Mouse (Mus musculus): ENCODE measurements around the gene Mcm7. TPM values are rescaled to one million over a fixed set of nuclear protein-coding genes. Genes with fewer than 3 reads are reported as not detected.
A peak's percentile ranks its signal among the peaks of the same experiment; 100 is the strongest.

Mcm7 gene
- polyA plus RNA-seq, 1 experiment from 2014 or later: 96.3 TPM

DNA sequence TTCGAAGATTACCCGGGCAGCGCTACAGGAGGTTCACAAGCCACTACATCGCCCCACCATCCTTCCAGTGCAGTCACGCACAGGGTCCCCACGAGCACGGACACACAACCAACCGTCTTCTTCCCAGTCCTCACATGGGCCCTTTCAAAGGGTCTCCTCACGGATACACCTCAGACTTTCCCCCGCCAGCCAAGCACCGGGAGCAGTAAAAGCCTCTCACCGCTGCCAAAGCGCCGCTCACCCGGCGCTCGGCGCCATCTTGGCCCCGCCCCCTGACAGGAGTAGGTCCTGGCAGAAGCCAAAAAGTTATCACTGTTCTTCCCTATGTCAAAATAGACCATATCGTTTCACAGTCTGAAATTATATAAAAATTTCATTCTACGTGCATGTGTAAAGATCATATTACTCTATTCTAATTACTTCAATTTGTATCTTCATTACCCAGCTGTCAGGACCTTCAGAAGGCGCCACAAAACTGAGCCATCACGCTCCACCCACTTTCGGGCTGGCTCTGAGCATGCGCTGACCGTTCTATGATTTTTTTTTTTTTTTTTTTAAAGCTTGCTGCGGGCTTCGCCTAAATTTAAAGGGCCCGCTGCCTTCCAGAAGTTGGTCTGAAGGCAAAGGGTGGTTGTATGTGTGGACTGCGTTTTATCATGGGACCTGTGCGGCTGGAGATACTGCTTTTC lies 14.9 kb upstream of the Mcm7 start, which contains the start of the genes Taf6 and Cnpy4:
Taf6 (minus strand) TSS at position 502 of the 689 bp plus-strand sequence.
Cnpy4 (plus strand) TSS at position 536 of the 689 bp plus-strand sequence.
- under 1% methylated on average over 31 of the region's 31 CpGs for WGBS
- ATAC-seq (ENCODE audit: low read depth): peak; percentile 83
- Histone ChIP-seq H3K4me3 (peak within 1 kb of the TSS; percentile 81), H3K27ac (replicated peaks) (peak within 1 kb of the TSS; percentile 81), H3K9me3 (no peaks in the 10 kb centered on the region), H3K27me3 (no peaks in the 10 kb centered on the region), H3K36me3 (peaks cover 44% of the 10 kb centered on the region), H3K9ac (peak within 1 kb of the TSS; percentile 88), H3K4me2 (peak within 1 kb of the TSS; percentile 80), H3K4me1 (replicated peaks) (peaks cover 24% of the 10 kb centered on the region)

DNA sequence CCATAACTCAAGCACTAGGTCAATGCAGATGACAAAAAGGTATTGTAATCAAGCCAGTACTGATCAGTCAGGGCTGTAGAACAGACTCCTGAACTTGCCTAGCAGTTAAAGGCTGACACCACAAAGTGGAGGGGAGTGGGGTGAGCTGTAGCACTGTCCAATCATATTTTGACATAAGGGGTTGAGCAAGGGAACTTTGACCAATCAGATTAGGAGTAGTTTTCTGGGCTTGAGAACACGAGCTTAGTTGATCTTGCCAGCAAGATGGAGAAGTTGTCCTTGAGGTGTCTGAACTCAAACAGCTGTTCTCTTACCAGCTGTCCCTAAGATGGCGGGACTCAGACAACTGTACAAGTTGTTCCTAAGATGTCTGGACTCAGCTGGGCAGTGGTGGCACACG lies 995 bp upstream of the Mcm7 start:
- peak overlapping the region; percentile 96 for H3K4me2 ChIP-seq
- H3K4me1 ChIP-seq (replicated peaks): peaks cover 32% of the 10 kb centered on the region
- WGBS: 89% methylated on average over 3 of the region's 3 CpGs
- no peak overlapping the region for H3K27ac ChIP-seq (replicated peaks)
- H3K4me3 ChIP-seq: peak overlapping the region; percentile 81
- H3K27me3 ChIP-seq: no peaks in the 10 kb centered on the region
- H3K9me3 ChIP-seq: no peaks in the 10 kb centered on the region
- ATAC-seq (ENCODE audit: low read depth): no peak
- H3K9ac ChIP-seq: no peak overlapping the region
- H3K36me3 ChIP-seq: peaks cover 57% of the 10 kb centered on the region

DNA sequence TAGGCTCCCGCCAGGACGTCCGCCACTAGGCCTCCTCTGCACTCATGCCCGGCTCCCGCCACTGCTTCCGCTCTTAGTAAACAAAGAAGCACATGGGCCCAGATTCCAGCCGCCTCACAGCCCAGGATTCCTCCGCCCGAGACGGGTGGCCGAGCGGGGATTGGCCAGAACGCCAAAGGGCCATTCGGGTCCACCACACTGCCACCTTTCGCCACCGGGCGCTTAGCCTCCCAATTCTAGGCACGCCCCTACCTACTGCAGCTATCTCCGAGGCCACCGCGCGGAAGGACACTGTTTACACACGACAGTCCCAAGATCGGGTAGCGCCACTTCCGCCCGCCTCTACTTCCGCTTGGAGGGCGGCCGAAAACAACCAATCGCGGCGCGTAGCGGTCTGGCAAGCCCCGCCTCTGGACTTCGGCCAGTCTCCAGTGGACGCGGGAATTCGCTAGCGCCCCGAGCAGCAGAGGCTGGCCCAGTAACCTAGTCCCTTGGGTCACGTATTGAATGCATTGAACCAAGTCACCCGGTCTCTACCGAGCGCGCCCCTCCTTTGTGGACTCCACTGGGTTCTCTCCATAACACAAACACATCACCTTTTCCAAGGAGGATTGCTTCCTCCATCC lies 1.2 kb downstream of the Mcm7 start:
- peaks cover 58% of the 10 kb centered on the region for H3K36me3 ChIP-seq
- under 1% methylated on average over 47 of the region's 47 CpGs for WGBS
- peak; percentile 90 for ATAC-seq (ENCODE audit: low read depth)

DNA sequence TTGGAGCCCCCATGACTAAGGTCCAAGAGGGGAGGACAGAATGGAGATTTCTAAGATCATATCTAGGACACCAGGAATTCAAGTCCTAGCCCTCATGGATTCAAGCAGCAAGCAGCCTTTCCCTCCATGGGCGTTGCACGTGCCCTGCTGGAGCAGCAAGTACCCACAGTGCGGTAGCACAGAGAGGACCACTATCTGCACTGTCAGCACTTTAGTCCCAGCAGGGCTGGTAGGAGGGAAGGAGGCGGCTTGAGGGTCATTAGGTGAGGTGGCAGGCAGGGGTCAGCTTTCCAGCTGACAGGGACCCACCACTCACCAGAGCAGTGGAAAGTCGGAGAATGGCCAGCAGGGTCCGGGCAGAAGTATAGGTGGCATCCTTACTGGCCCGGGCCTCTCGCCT lies 6.6 kb downstream of the Mcm7 start:
- 69% methylated on average over 8 of the region's 8 CpGs for WGBS
- no peak for ATAC-seq (ENCODE audit: low read depth)
- H3K4me1 ChIP-seq (replicated peaks): peaks cover 30% of the 10 kb centered on the region

More for the DNA sequence above, 1.2 kb downstream of the Mcm7 start:
- no peaks in the 10 kb centered on the region for H3K9me3 ChIP-seq
- peaks cover 35% of the 10 kb centered on the region for H3K4me1 ChIP-seq (replicated peaks)
- peak overlapping the region; percentile 81 for H3K4me3 ChIP-seq
- H3K9ac ChIP-seq: peak overlapping the region; percentile 71
- peak overlapping the region; percentile 96 for H3K4me2 ChIP-seq
- H3K27me3 ChIP-seq: no peaks in the 10 kb centered on the region
- H3K27ac ChIP-seq (replicated peaks): peak overlapping the region; percentile 92

DNA sequence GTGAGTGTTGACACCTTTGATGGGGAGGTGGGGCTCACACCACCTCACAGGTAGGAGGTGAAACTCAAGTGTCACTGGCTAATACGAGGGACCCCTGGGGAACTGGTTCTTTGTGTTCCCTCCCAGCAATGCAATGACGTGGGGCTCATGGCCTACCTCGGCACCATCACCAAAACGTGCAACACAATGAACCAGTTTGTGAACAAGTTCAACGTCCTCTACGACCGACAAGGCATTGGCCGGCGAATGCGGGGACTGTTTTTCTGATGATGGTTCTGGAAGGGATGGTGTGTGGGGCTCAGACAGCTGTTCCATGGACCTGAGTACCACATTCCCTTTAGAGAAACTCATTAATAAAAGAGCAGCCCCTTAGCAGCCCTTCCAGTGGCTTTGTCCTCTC lies 8.6 kb downstream of the Mcm7 start:
- Histone ChIP-seq H3K4me2 (no peak overlapping the region), H3K9me3 (no peaks in the 10 kb centered on the region), H3K27me3 (no peaks in the 10 kb centered on the region), H3K4me1 (replicated peaks) (peaks cover 22% of the 10 kb centered on the region), H3K27ac (replicated peaks) (no peak overlapping the region), H3K9ac (no peak overlapping the region), H3K36me3 (peaks cover 64% of the 10 kb centered on the region), H3K4me3 (no peak overlapping the region)
- ATAC-seq (ENCODE audit: low read depth): no peak
- 66% methylated on average over 10 of the region's 10 CpGs for WGBS

More for the DNA sequence above, 6.6 kb downstream of the Mcm7 start:
- Histone ChIP-seq H3K9ac (0 out of 2 replicates have a peak overlapping the region, but pooled peaks have one; percentile 12), H3K36me3 (peaks cover 77% of the 10 kb centered on the region), H3K4me3 (no peak overlapping the region), H3K27me3 (no peaks in the 10 kb centered on the region), H3K9me3 (no peaks in the 10 kb centered on the region), H3K27ac (replicated peaks) (no peak overlapping the region), H3K4me2 (no peak overlapping the region)

DNA sequence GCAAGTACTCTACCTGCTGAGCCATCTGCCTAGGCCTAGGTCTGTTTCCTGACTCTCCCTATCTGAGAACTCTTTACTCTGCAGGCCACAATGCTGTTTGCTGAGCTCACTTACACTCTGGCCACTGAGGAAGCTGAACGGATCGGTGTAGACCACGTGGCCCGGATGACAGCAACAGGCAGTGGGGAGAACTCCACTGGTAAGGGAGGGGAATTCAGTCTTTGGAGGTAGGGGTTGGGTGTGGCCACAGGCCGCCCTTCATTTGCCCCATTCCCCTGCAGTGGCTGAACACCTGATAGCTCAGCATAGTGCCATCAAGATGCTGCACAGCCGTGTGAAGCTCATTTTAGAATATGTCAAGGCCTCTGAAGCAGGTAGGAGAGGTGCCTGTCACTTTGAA lies 9.2 kb downstream of the Mcm7 start:
- Histone ChIP-seq H3K27ac (replicated peaks) (no peak overlapping the region), H3K27me3 (no peaks in the 10 kb centered on the region), H3K4me1 (replicated peaks) (peaks cover 22% of the 10 kb centered on the region), H3K9ac (no peak overlapping the region), H3K36me3 (peaks cover 59% of the 10 kb centered on the region), H3K4me3 (no peak overlapping the region), H3K4me2 (no peak overlapping the region), H3K9me3 (no peaks in the 10 kb centered on the region)
- WGBS: 77% methylated on average over 6 of the region's 6 CpGs
- ATAC-seq (ENCODE audit: low read depth): no peak

DNA sequence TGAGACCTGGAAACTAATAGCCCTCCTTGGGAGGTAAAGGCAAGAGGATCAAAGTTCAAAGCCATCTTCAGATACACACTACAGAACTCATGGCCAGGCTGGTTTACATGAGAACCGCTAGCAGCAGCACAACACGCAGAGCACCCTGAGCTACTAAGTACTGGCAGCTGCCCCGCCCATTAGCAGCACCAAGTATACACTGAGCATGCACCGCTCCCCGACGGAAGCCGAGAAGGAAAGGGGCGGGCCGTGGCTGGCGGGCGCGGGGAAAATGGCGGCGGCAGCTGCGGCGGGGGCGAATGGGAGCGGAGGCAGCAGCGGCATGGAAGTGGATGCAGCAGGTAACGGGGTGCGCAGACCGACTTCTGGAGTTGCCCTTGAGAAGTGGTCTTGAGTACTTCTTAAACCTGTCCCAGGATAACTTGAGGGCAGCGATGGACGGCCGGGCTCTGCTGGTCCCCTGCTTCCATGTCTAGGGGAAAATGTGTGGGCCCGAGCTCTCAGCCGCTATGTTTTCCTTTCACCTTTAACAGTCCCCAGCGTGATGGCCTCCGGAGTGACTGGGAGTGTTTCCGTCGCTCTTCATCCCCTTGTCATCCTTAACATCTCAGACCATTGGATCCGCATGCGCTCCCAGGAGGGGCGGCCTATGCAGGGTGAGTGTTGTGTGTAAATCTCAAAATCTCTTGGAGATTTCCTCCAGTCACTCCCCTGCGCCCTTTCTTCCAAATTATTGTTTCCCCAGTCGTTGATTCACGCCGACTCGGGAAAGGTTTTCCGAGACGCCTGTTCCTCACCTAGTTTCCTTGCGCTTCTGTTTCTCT lies 11.2 kb downstream of the Mcm7 start, which contains the start of gene Cops6:
Cops6 (plus strand) TSS at position 230 of the 824 bp plus-strand sequence.
- under 1% methylated on average over 42 of the region's 42 CpGs for WGBS
- Histone ChIP-seq H3K27me3 (no peaks in the 10 kb centered on the region), H3K4me1 (replicated peaks) (peaks cover 18% of the 10 kb centered on the region), H3K36me3 (peaks cover 39% of the 10 kb centered on the region), H3K4me3 (peak within 1 kb of the TSS; percentile 59), H3K4me2 (peak within 1 kb of the TSS; percentile 76), H3K9ac (peak within 1 kb of the TSS; percentile 76), H3K27ac (replicated peaks) (peak within 1 kb of the TSS; percentile 30), H3K9me3 (no peaks in the 10 kb centered on the region)
- peak; percentile 97 for ATAC-seq (ENCODE audit: low read depth)

DNA sequence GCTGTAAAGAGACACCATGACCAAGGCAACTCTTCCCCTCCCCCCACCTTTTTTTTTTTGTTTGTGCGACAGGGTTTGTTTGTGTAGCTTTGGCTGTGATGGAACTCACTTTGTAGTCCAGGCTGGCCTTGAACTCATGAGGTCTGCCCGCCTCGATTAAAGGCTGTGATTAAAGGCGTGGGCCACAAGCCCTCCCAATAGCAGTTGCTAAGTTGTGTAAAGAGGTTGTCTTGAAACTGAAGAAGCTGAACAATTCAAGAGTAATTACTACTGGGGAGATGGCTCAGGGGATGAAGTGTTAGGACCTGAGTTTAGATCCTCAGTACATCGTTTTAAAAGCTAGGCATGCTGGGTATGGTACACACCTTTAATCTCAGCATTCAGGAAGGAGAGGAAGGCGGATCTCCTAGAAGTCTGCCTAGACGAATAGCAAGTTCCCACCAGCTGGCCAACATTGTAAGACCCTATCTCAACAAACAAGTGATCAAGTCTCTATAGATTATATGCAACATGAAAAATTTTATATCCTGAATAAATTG lies 11.9 kb downstream of the Mcm7 start:
- Histone ChIP-seq H3K4me3 (peak overlapping the region; percentile 59), H3K9ac (peak overlapping the region; percentile 76; the same call in 1 of the 2 replicates)

DNA sequence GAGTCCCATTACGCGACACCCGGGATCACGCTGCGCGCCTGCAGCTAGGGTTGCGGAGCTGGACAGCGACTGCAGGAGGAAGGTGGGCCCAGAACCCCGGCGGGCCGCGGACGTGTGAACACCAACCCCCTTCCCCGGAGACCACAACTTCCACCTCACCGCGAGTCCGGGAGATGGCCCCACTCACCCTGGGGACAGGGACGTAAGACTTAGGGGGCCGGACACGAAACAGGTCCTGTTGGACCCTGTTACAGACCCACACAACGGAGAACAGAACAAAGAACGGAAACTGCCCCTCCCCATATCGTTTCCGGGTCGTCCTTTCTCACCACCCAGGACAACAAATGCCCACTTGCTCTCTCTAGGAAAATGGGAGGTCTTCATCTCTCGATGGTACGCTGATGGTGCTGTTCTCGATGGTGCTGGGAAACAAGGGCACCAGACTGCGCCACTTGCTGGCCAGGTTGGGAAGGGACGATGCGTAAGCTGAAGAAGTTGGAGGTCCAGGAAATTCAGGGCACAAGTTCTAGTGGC lies 16.7 kb downstream of the Mcm7 start, which contains the start of gene Zfp113:
Zfp113 (minus strand) TSS at position 302 of the 534 bp plus-strand sequence.
- Histone ChIP-seq H3K9ac (peak within 1 kb of the TSS; percentile 93), H3K27ac (replicated peaks) (peak within 1 kb of the TSS; percentile 98), H3K4me1 (replicated peaks) (peaks cover 18% of the 10 kb centered on the region), H3K4me3 (peak within 1 kb of the TSS; percentile 66), H3K27me3 (no peaks in the 10 kb centered on the region), H3K9me3 (no peaks in the 10 kb centered on the region), H3K4me2 (peak within 1 kb of the TSS; percentile 88), H3K36me3 (peaks cover 29% of the 10 kb centered on the region)
- ATAC-seq (ENCODE audit: low read depth): peak; percentile 98
- 0% methylated on average over 31 of the region's 31 CpGs for WGBS

More for the DNA sequence above, 11.9 kb downstream of the Mcm7 start:
- Histone ChIP-seq H3K4me2 (peak overlapping the region; percentile 76), H3K9me3 (no peaks in the 10 kb centered on the region), H3K36me3 (peaks cover 31% of the 10 kb centered on the region), H3K4me1 (replicated peaks) (peaks cover 18% of the 10 kb centered on the region), H3K27ac (replicated peaks) (peak overlapping the region; percentile 30), H3K27me3 (no peaks in the 10 kb centered on the region)
- 69% methylated on average over 7 of the region's 7 CpGs for WGBS
- ATAC-seq (ENCODE audit: low read depth): 0 out of 2 replicates have a peak, but pooled peaks have one; percentile 2

DNA sequence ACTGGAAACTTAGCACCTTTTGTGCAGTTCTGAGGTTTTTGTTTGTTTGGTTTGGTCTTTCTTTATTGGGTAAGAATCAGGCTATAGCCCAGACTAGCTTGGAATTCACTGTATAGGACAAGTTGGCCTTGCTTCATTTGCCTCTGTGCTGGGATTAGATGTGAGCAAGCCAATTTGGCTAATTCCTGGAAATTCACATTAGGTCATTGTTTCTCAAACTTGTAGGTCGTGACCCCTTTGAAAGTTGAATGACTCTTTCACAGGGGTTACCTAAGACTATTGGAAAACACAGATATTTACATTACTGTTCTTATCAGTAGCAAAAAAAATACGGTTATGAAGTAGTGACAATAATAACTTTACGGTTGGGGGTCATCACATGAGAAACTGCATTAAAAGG lies 17.8 kb downstream of the Mcm7 start:
- 86% methylated on average over 3 of the region's 3 CpGs for WGBS
- Histone ChIP-seq H3K27ac (replicated peaks) (peak overlapping the region; percentile 98), H3K4me3 (peak overlapping the region; percentile 66), H3K4me2 (peak overlapping the region; percentile 88), H3K4me1 (replicated peaks) (peaks cover 15% of the 10 kb centered on the region), H3K9me3 (no peaks in the 10 kb centered on the region), H3K27me3 (no peaks in the 10 kb centered on the region), H3K36me3 (peaks cover 34% of the 10 kb centered on the region), H3K9ac (peak overlapping the region; percentile 93)
- ATAC-seq (ENCODE audit: low read depth): no peak

DNA sequence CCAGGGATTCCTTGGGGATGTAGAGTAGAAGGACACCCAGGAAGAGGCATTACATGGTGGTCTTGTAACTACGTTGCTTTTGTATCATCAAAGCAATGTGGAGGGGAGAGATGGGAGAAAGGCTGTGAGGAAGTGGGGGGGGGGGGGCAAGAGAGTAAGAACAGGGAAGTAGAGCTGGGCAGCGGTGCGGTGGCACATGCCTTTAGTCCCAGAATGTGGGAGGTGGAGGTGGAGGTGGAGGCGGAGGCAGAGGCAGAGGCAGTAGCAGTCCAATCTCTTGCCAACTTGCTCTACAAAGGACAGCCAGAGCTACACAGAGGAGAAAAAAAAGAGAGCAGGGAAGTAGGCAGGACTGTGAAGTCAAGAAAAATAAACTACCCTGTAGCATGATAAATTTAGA lies 33.6 kb downstream of the Mcm7 start:
- ATAC-seq (ENCODE audit: low read depth): no peak
- 70% methylated on average over 4 of the region's 4 CpGs for WGBS
- no peaks in the 10 kb centered on the region for H3K27me3 ChIP-seq
- no peak overlapping the region for H3K9ac ChIP-seq
- peaks cover 48% of the 10 kb centered on the region for H3K36me3 ChIP-seq
- H3K9me3 ChIP-seq: no peaks in the 10 kb centered on the region
- H3K4me2 ChIP-seq: no peak overlapping the region
- no peak overlapping the region for H3K27ac ChIP-seq (replicated peaks)
- no peaks in the 10 kb centered on the region for H3K4me1 ChIP-seq (replicated peaks)
- no peak overlapping the region for H3K4me3 ChIP-seq

Measured in neural tube, embryonic 13.5 days (tissue).